Mouse (Mus musculus) cerebellum, adult 2 months (tissue): ENCODE data around the gene Tent2. TPM values are rescaled to one million over a fixed set of nuclear protein-coding genes. Genes with fewer than 3 reads are reported as not detected.
A peak's percentile ranks its signal among the peaks of the same experiment; 100 is the strongest.

Source experiments
- DNase-seq, 2 experiments: peaks; one replicate each; pipeline ENCODE4 v3.0.0; 2021
- H3K27ac ChIP-seq: fragments of 200-500 bp; 2 replicates; pipeline ENCODE4 v1.5.1; 2012; ENCODE audit warnings: low read length, control low read depth, inconsistent platforms; ENCODE audit not compliant: insufficient read depth
- H3K27me3 ChIP-seq: fragments of 200-500 bp; 2 replicates; pipeline ENCODE4 v1.6.1; 2012; ENCODE audit warnings: inconsistent platforms, mild to moderate bottlenecking, low read length, moderate library complexity; ENCODE audit not compliant: control insufficient read depth, insufficient read depth
- H3K4me1 ChIP-seq: fragments of 200-500 bp; 2 replicates; pipeline ENCODE4 v1.6.1; 2011; ENCODE audit warnings: low read length; ENCODE audit not compliant: control insufficient read depth, insufficient read depth
- H3K4me3 ChIP-seq: fragments of 200-500 bp; replicated peaks from 2 replicates; pipeline ENCODE3; 2011; ENCODE audit warnings: mild to moderate bottlenecking, low read depth, low read length, control low read depth; ENCODE audit not compliant: insufficient read depth
- CTCF ChIP-seq: fragments of 200-500 bp; IDR thresholded peaks from 2 replicates; pipeline ENCODE4 v1.5.1; 2011; ENCODE audit warnings: low read depth, mild to moderate bottlenecking, control low read depth, low read length, moderate library complexity, borderline replicate concordance; ENCODE audit not compliant: insufficient read depth
- POLR2A ChIP-seq: fragments of 200-500 bp; IDR thresholded peaks from 2 replicates; pipeline ENCODE4 v1.6.1; 2011; ENCODE audit warnings: low read length, control low read depth, borderline replicate concordance; ENCODE audit not compliant: insufficient read depth
- WGBS: fragments of 180-500 bp; shearing (Covaris S2); methylation state at CpG from one replicate; pipeline ENCODE4 v1.1.7; 2018; 5-methylcytosine and 5-hydroxymethylcytosine counted together
- polyA plus RNA-seq: library from polyadenylated mRNA; depleted of rRNA; stranded (reverse); fragments of >200 nt; gene quantifications from 2 replicates; pipeline ENCODE4 v1.2.3, GENCODE M21; 2012; rRNA removed

Gene Tent2
- polyA plus RNA-seq: 33.3 and 34.1 TPM in 2 replicates

DNA sequence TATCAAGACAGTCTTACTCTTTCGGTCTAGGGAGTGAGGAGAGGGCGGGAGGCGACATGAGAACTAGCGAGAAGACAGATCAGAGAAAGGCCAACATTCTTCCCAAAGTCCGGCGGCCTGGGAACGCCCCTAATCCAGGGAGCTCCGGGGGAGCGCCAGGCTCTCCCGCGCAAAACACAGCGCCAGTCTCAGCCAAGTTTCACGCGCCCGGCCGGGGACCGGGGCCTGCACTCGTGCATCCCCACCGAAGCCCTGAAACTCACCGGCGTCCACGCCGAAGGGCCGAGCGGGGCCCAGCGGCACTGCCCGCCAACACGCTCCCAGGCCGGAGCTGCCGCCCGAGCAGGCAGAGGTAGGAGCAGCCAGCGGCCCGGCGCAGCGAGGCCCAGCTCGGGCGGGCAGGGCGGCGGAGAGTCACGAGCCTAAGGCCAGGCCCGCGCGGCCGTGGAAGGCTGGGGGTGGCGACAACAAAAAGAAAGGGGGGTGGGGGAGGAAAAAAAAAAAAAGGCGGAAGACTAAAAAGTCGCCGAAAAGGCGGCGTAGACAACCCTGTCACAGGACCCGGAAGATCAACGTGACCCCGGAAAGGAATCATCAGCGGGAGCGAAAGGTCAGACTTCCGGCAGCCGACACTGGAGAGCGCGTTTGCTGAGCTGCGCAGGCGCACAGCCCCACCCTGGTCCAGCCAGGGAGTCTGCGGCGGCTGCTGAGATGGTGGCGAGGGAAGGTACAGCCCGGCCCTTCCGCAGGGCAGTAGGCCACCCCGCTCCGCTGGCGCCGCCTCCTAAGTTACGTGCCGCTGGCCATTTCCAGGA lies at the start of gene Tent2:
Tent2 (minus strand) TSS at position 555 of the 815 bp plus-strand sequence.
- TF ChIP-seq POLR2A (peak; percentile 86), CTCF (no peak)
- DNase-seq: peak; percentile 93 to 97
- Histone ChIP-seq H3K4me1 (peaks cover 5% of the 10 kb centered on the region; the same call in 1 of the 2 replicates), H3K27me3 (no peaks in the 10 kb centered on the region), H3K4me3 (peak within 1 kb of the TSS; percentile 81), H3K27ac (peak within 1 kb of the TSS; percentile 72)
- WGBS: under 1% methylated on average over 71 of the region's 72 CpGs

DNA sequence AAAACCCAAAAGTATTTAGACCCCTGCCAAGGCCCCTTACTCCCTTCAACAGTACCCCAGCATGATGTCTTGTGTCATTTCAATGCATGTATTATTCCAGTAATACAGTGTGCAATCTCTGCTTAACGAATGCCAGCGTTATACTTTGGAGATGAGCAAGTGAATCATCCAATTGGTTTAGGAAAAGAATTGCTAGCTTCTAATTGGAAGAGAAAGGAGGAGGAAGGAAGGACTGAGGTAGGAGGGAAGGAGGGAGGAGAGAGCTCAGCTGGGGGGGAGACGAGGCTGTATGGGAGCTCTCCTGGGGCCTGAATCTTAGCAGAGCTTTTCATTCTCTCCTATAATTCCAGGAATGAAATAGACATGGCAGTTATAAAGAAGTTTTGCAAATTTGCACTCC lies 49.0 kb upstream of the Tent2 start:
- no peak for TF ChIP-seq POLR2A
- no peak for DNase-seq
- no peaks in the 10 kb centered on the region for H3K4me1 ChIP-seq
- no peak overlapping the region for H3K4me3 ChIP-seq
- H3K27ac ChIP-seq: no peak overlapping the region
- H3K27me3 ChIP-seq: no peaks in the 10 kb centered on the region
- 27% methylated on average over 3 of the region's 3 CpGs for WGBS

DNA sequence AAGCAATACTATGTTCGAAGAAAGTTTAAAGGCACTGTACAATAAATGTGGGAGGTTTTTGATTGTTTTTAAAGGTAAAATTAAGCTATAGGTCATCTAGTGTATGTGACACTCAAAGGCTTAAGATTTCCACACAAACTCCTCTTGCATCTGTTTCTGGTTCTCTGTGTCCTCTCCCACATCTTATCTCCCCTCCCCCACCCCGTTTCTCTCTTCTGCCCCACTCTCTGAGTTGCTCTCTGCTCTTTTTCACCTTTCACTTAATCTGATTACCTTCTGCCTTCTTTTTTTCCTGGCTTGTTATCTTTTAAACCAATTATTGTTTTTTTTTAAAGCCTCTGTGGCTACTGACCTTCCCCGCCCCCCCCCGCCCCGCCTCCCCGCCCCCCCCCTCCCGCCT lies 47.4 kb upstream of the Tent2 start:
- Histone ChIP-seq H3K27me3 (no peaks in the 10 kb centered on the region), H3K27ac (no peak overlapping the region), H3K4me1 (no peaks in the 10 kb centered on the region), H3K4me3 (no peak overlapping the region)
- TF ChIP-seq POLR2A (no peak), CTCF (no peak)
- 71% methylated on average over 7 of the region's 7 CpGs for WGBS
- DNase-seq: no peak

DNA sequence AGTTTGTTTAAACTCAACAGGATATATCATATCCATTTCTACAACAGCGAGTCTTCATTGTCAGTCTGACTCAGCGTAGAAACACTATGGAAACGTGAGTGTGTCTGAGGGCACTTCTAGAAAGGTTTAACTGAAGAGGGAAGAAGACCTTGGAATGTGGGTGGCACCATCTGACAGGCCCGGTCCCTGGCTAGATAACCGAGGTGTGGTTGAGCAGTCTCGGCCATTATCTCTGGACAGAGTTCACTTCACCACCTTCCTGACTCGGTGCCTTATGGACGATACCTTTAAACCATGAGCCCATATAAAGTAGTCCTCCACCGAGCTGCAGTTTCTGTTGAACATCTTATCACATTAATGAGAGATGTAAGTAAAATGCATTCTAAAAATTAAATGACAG lies 46.9 kb upstream of the Tent2 start:
- Histone ChIP-seq H3K4me3 (no peak overlapping the region), H3K27me3 (no peaks in the 10 kb centered on the region), H3K27ac (no peak overlapping the region), H3K4me1 (no peaks in the 10 kb centered on the region)
- 88% methylated on average over 9 of the region's 9 CpGs for WGBS
- TF ChIP-seq POLR2A: no peak
- TF ChIP-seq CTCF: no peak
- DNase-seq: no peak

DNA sequence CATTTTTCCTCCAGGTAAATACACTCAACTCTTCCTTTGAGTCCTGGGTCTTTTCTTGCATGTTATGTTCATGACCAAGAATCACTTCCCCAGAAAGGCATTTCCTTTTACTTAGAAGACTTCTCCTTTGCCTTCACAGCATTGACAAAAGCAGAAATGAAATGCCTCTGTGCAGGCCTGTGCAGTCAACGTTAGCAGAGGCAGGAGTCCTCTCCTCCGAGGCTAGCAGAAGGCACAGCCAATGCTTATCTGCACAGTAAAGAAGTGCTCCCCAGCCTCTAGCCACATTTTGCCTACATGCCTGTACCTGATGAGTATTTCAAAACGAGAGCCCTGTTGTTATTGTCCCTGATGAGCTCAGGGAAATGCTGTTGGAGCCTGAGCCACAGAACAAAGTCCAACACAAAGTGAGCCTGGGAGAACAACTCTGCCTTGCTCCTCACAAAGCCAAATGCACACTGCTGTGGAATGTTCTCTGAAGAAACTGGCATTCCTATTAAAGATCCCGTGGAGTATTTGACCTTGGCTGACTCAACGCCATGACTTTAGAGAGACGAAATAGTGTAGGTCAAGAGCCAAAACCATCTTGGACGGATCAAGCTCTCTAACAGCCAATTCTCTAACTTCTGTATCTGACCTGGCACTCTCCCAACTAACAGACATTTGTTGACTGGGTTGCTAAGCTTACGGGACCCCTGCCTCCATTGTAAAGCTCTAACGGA lies 45.7 kb upstream of the Tent2 start:
- no peak for TF ChIP-seq POLR2A
- no peak for TF ChIP-seq CTCF
- no peak overlapping the region for H3K27ac ChIP-seq
- H3K4me3 ChIP-seq: no peak overlapping the region
- H3K27me3 ChIP-seq: no peaks in the 10 kb centered on the region
- DNase-seq: peak in 1 of 2 experiments; percentile 4
- 22% methylated on average over 9 of the region's 9 CpGs for WGBS
- no peaks in the 10 kb centered on the region for H3K4me1 ChIP-seq

DNA sequence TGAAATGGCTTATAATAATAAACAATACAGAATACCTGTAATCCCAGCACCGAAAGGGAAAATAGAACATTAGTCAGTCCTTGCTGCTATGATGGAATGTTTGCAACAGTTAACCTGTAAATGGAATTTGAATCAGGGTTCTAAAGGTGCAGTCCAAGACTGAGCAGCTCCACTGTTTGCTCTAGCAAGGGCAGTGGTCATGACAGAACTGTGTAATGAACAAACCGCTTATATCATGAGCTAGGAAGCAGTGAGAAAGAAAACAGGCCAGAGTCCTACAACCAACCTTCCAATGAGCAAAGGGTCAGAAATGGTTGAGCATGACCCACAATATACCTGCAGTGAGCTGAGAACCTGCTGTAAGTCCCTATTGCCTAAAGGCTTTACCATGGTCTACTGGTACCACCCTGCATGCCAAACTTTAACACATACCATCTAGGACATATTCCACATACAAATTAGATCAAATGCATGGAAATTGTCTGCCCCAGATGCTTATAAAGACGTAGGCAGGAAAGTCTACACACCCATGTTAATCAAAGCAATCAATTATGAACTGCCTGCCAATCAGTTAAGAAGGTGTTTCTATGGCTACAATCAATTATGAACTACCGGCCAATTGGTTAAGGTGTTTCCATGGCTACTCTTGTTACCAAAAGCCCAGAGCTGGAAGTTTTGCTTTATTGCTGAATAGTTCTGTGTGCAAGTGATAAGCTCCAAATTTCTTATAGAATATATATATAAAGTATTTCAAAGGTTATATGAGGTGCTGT lies 42.3 kb upstream of the Tent2 start:
- Histone ChIP-seq H3K27ac (no peak overlapping the region), H3K4me1 (no peaks in the 10 kb centered on the region), H3K27me3 (no peaks in the 10 kb centered on the region), H3K4me3 (no peak overlapping the region)
- 79% methylated on average over 4 of the region's 4 CpGs for WGBS
- TF ChIP-seq POLR2A (no peak), CTCF (no peak)
- DNase-seq: no peak

DNA sequence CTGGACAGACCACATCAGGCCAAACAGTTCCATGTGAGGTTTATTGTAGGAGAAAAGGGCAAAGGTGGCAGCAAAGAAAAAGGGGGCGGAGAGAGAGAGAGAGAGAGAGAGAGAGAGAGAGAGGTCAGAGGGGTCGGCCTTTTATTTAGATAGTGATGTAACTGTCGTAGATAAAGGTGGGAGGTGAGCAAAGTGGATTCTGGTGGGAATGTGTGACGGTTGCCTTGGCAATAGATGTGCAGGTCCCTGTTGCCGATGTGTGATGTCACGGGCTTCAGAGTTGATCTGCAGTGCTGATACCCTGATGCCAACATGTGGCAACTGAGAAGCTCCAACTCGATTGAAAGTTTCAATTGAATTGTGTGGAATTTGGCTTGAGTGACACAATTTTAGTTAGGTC lies 40.1 kb upstream of the Tent2 start:
- DNase-seq: no peak
- no peak overlapping the region for H3K27ac ChIP-seq
- no peak overlapping the region for H3K4me3 ChIP-seq
- 87% methylated on average over 7 of the region's 7 CpGs for WGBS
- no peak for TF ChIP-seq CTCF
- no peak for TF ChIP-seq POLR2A
- H3K4me1 ChIP-seq: no peaks in the 10 kb centered on the region
- no peaks in the 10 kb centered on the region for H3K27me3 ChIP-seq
